Mouse (Mus musculus) heart, embryonic 11.5 days (tissue): ENCODE results near the gene Pck2. TPM values are rescaled to one million over a fixed set of nuclear protein-coding genes. Genes with fewer than 3 reads are reported as not detected.

Source experiments
- ATAC-seq: fragments of 200-750 bp; cut with Nextera tagmentation; replicated peaks from 2 replicates; pipeline ENCODE4 v1.8.0; 2017; ENCODE audit warnings: moderate library complexity; ENCODE audit not compliant: insufficient number of reproducible peaks, low FRiP score, low TSS enrichment
- H3K27ac ChIP-seq: fragments of 300-500 bp; sonication (generic); 2 replicates; pipeline ENCODE4 v1.5.1; 2014; ENCODE audit warnings: mild to moderate bottlenecking, low read depth, low read length
- H3K27me3 ChIP-seq: fragments of 300-500 bp; sonication (generic); 2 replicates; pipeline ENCODE4 v1.6.1; 2014; ENCODE audit warnings: mild to moderate bottlenecking, low read length, mixed read lengths; ENCODE audit not compliant: control insufficient read depth, insufficient read depth
- H3K36me3 ChIP-seq: fragments of 300-500 bp; sonication (generic); 2 replicates; pipeline ENCODE4 v1.6.1; 2014; ENCODE audit warnings: mild to moderate bottlenecking, low read length, moderate library complexity, mixed read lengths; ENCODE audit not compliant: control insufficient read depth, insufficient read depth
- H3K4me1 ChIP-seq: fragments of 300-500 bp; sonication (generic); 2 replicates; pipeline ENCODE4 v1.6.1; 2014; ENCODE audit warnings: low read length; ENCODE audit not compliant: control insufficient read depth, insufficient read depth
- H3K4me2 ChIP-seq: fragments of 300-500 bp; sonication (generic); 2 replicates; pipeline ENCODE4 v1.6.1; 2014; ENCODE audit warnings: mild to moderate bottlenecking, moderate library complexity
- H3K4me3 ChIP-seq: fragments of 300-500 bp; sonication (generic); 2 replicates; pipeline ENCODE4 v1.5.1; 2014; ENCODE audit warnings: low read depth, low read length
- H3K9ac ChIP-seq: fragments of 300-500 bp; sonication (generic); 2 replicates; pipeline ENCODE4 v1.6.1; 2014; ENCODE audit warnings: mild to moderate bottlenecking, low read depth, low read length, moderate library complexity
- H3K9me3 ChIP-seq: fragments of 300-500 bp; sonication (generic); replicated peaks from 2 replicates; pipeline ENCODE4 v1.6.1; 2016; ENCODE audit warnings: low read length; ENCODE audit not compliant: control insufficient read depth
- WGBS: fragments of 180-500 bp; shearing (Covaris S2); extraction: QIAGEN DNeasy Blood & Tissue Kit; methylation state at CpG from one replicate; pipeline ENCODE4 v1.1.7; 2014; ENCODE audit not compliant: insufficient replicate concordance; 5-methylcytosine and 5-hydroxymethylcytosine counted together
- polyA plus RNA-seq: library from polyadenylated mRNA; unstranded; fragments of >200 nt; fragmentation: Nextera tagmentation; extraction: Ambion mirVana; gene quantifications from 2 replicates; pipeline ENCODE4 v1.2.1, GENCODE M21; 2014

Pck2 gene
- polyA plus RNA-seq, 1 experiment from 2014 or later: 28.0 TPM

DNA sequence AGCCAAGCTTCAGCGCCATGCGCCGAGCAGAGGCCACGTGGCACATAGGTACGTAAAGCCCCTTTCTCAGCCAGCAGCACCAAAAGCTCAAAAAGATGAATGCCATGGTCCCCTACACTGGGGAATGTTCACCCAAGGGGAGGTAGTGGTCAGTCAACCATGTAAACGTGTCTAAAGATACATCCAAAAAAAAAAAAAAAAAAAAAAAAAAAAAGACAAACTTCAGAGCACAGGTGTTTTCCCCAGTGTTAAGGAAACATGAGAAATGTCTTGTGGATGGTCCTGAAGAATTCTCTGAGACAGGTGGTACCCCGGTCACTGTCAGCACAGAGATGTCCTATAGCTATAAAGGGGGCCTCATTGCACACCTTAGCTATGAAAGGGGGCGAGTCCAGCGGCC is 34.5 kb upstream of the Pck2 start:
- Histone ChIP-seq H3K27me3 (peaks cover 3% of the 10 kb centered on the region), H3K9ac (no peak overlapping the region), H3K9me3 (no peaks in the 10 kb centered on the region), H3K4me2 (no peak overlapping the region), H3K36me3 (no peaks in the 10 kb centered on the region), H3K4me1 (peaks cover 4% of the 10 kb centered on the region), H3K27ac (no peak overlapping the region), H3K4me3 (no peak overlapping the region)
- WGBS: 85% methylated on average over 9 of the region's 9 CpGs
- no peak for ATAC-seq

DNA sequence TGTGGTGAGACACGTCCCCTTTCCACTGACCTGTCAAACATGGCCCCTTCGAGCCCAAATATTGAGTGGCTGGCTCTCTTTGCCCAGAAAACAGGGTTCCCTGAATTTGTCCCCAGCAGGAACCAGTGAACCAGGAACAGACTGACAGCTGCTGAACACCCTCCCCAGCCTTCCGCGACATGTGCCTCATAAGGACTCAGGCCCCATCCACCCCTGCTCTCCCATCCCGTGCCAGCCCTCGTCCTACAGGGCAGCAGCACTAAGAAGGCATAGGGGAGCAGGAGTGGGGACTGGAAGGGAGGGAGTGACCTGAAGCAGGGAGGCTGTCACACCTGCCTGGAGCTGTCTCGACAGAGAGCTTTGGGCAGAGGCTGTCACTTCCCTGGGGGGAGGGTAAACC is 32.3 kb upstream of the Pck2 start:
- H3K4me3 ChIP-seq: no peak overlapping the region
- H3K4me2 ChIP-seq: no peak overlapping the region
- peaks cover 13% of the 10 kb centered on the region for H3K27me3 ChIP-seq
- H3K9me3 ChIP-seq: no peaks in the 10 kb centered on the region
- H3K4me1 ChIP-seq: peaks cover 10% of the 10 kb centered on the region
- WGBS: 48% methylated on average over 7 of the region's 7 CpGs
- ATAC-seq: no peak
- H3K9ac ChIP-seq: no peak overlapping the region
- no peaks in the 10 kb centered on the region for H3K36me3 ChIP-seq
- no peak overlapping the region for H3K27ac ChIP-seq

DNA sequence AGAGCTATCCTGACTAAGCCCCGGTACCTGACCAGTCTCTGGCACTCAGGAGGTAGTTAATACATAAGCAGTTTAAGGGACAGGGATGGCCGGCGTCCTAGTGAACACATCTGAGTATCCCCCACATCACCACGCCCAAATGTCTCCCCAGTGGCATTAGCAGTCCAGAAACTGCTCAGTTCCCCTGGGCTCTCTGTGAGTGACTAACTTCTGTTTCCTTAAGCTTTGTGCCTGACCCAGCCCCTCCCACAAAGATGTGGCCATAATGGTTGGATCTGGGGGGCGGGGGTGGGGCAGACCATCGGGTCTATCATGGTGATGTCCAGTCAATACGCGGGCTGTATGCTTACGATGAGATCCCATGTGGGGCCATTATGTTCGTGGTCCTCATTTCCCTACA is 30.5 kb upstream of the Pck2 start:
- Histone ChIP-seq H3K4me2 (no peak overlapping the region), H3K27me3 (peaks cover 16% of the 10 kb centered on the region), H3K27ac (no peak overlapping the region), H3K9me3 (no peaks in the 10 kb centered on the region), H3K4me1 (peaks cover 10% of the 10 kb centered on the region), H3K9ac (no peak overlapping the region), H3K4me3 (no peak overlapping the region), H3K36me3 (no peaks in the 10 kb centered on the region)
- ATAC-seq: no peak
- WGBS: 85% methylated on average over 10 of the region's 10 CpGs

DNA sequence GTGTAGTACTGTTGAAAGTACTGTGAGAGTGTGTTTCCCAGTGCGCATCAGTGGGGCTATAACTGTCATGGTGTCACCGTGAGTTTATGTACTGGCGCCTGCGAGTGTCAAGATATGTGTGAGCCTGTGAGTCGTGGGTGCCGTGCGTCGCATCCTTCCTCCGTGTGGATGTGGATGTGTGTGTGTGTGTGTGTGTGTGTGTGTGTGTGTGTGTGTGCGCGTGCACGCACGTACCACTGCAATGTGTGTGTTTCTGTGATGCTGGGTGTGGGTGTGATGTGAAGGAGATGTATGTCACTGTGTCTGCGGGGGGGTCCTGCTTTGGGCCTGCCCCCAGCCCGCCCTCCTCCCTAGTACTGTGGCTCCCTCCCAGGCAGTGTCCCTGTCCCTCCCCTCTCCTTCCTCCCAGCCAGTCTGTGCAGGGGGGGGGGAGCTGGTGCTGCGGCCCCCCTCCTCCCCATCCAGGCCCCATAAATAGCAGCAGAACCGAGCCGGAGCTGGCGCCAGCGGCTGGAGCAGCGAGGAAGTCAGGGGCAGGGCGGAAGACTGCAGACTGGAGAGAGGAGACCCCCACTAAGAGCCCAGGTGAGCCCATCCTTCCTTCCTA is 29.8 kb upstream of the Pck2 start, which contains the start of gene Cpne6:
Gene Cpne6, plus strand, starts transcription at position 321 of the 607 bp plus-strand sequence.
- no peak within 1 kb of the TSS for H3K27ac ChIP-seq
- H3K9ac ChIP-seq: no peak within 1 kb of the TSS
- peak within 1 kb of the TSS; percentile 19 for H3K4me2 ChIP-seq
- WGBS: 58% methylated on average over 22 of the region's 22 CpGs
- no peaks in the 10 kb centered on the region for H3K36me3 ChIP-seq
- peaks cover 10% of the 10 kb centered on the region for H3K4me1 ChIP-seq
- no peak; the same call in 1 of the 2 replicates for ATAC-seq
- H3K9me3 ChIP-seq: no peaks in the 10 kb centered on the region
- peaks cover 16% of the 10 kb centered on the region for H3K27me3 ChIP-seq
- no peak within 1 kb of the TSS for H3K4me3 ChIP-seq

GRCm38 (mm10) chr14:55511037-55511436 is 29.0 kb upstream of the Pck2 start:
- Histone ChIP-seq H3K27me3 (peaks cover 21% of the 10 kb centered on the region), H3K4me1 (peaks cover 10% of the 10 kb centered on the region), H3K4me3 (no peak overlapping the region), H3K9me3 (no peaks in the 10 kb centered on the region), H3K27ac (no peak overlapping the region), H3K4me2 (no peak overlapping the region; the same call in 1 of the 2 replicates), H3K9ac (no peak overlapping the region), H3K36me3 (no peaks in the 10 kb centered on the region)
- no peak for ATAC-seq
- 46% methylated on average over 7 of the region's 7 CpGs for WGBS

DNA sequence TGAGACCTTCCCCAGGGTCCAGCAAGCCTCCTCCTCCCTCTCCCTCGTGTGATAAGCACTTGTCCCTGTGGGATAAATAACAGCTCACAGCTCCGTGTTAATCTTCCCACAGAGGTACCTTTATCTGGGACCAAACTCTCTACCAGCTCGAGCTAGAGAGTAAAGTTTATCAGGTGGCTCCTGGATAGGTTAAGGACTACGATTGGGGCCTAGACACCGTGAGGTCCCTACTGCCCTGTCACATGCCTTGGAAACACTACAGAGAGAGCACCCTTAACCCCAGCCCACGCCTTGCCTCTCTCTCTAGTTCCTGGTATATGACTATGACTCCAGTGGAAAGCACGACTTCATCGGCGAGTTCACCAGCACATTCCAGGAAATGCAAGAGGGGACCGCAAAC is 26.1 kb upstream of the Pck2 start:
- H3K4me1 ChIP-seq: peaks cover 10% of the 10 kb centered on the region
- H3K4me2 ChIP-seq: no peak overlapping the region
- H3K36me3 ChIP-seq: no peaks in the 10 kb centered on the region
- no peak for ATAC-seq
- no peak overlapping the region for H3K4me3 ChIP-seq
- H3K27ac ChIP-seq: no peak overlapping the region
- 38% methylated on average over 10 of the region's 10 CpGs for WGBS
- H3K9ac ChIP-seq: no peak overlapping the region
- peaks cover 45% of the 10 kb centered on the region for H3K27me3 ChIP-seq
- H3K9me3 ChIP-seq: no peaks in the 10 kb centered on the region

- Histone ChIP-seq H3K4me1 (peaks cover 3% of the 10 kb centered on the region), H3K27me3 (peaks cover 63% of the 10 kb centered on the region), H3K4me2 (no peak overlapping the region), H3K36me3 (no peaks in the 10 kb centered on the region), H3K27ac (no peak overlapping the region), H3K9ac (no peak overlapping the region), H3K4me3 (no peak overlapping the region), H3K9me3 (no peaks in the 10 kb centered on the region)
- WGBS: 83% methylated on average over 4 of the region's 4 CpGs
- ATAC-seq: no peak
These were observed 24.2 kb upstream of the Pck2 start for GRCm38 (mm10) chr14:55515846-55516245.

GRCm38 (mm10) chr14:55518897-55519296 is 21.2 kb upstream of the Pck2 start:
- Histone ChIP-seq H3K36me3 (no peaks in the 10 kb centered on the region), H3K9ac (no peak overlapping the region), H3K27me3 (peaks cover 78% of the 10 kb centered on the region), H3K4me3 (no peak overlapping the region), H3K4me2 (no peak overlapping the region), H3K27ac (no peak overlapping the region), H3K4me1 (no peaks in the 10 kb centered on the region; the same call in none of the 2 replicates), H3K9me3 (no peaks in the 10 kb centered on the region)
- ATAC-seq: no peak
- 59% methylated on average over 2 of the region's 2 CpGs for WGBS

DNA sequence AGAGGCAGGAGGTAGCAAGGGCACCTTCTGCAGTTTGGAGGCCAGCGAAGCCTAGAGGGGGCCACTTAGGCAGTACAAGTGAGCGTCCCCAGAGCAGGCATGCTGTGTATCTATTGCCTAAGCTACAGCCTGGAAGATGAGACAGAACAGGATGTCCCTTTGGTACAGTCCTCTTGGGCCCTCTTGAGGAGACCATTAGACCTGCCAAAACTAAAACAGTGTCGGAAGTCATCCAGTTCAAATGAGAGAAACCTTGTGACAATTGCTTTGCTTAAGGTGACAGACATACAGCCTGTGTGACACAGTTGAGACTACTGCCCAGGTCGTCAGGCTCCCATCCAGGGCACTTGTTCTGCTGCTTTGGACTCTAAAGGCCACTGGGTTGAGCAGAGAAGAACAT is 20.5 kb upstream of the Pck2 start:
- peaks cover 75% of the 10 kb centered on the region for H3K27me3 ChIP-seq
- 51% methylated on average over 4 of the region's 4 CpGs for WGBS

More for the DNA sequence above, 20.5 kb upstream of the Pck2 start:
- Histone ChIP-seq H3K4me3 (no peak overlapping the region), H3K4me1 (peaks cover 2% of the 10 kb centered on the region), H3K9me3 (no peaks in the 10 kb centered on the region), H3K36me3 (no peaks in the 10 kb centered on the region), H3K4me2 (no peak overlapping the region), H3K27ac (no peak overlapping the region), H3K9ac (no peak overlapping the region)
- no peak for ATAC-seq
